Mouse (Mus musculus) mouse embryonic stem cell (cell line): ENCODE results near the gene Nsmce4a.
"Not testable (repeated sequence)": the region's sequence is repeated elsewhere in the genome, so short reads cannot be mapped to it uniquely, and the experiment has no call there.

Source experiments
- in situ Hi-C, 2 experiments: fragments of 300-500 bp; cut with MboI; formaldehyde crosslinking; loops; 1 replicate in 1 of 2; 3 replicates in 1 of 2; pipeline ENCODE4 v1.14.3; 2019 to 2020; ENCODE audit warnings: low sequenced_read_pairs in 2 of 2, low pct_unique_long_range_greater_than_20kb in 1 of 2, mixed read lengths in 1 of 2; ENCODE audit not compliant: unreplicated experiment in 1 of 2

Nsmce4a gene

DNA sequence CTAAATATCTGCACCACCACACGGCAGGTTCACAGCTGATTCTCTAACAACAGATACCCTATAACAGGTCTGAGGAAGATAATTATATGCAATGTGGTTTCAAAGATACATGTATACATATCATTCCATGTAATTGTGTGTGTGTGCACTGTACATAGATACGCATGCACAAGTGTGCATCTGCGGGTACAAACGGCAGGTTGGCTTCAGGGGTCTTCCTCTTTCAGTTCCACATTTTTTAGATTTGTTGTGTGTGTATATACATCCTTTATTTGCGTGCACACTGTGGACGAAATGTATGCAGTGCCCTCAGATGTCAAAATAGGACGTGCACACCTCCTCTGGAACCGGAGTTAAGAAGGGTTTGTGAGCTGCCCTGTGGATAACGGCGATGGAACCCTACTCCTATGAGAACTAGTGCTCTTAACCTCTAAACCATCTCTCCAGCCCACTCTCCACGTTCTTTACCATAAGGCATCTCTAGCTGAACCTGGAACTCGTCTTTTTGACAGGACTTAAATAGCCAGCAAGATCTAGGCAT is 25.2 kb downstream of the Nsmce4a start:
- in situ Hi-C loops = no loop called here

- in situ Hi-C loops = no loop called here
Observed at GRCm38 (mm10) chr7:130546791-130547484, 26.0 kb downstream of the Nsmce4a start.

- in situ Hi-C loops = no loop called here
Observed at GRCm38 (mm10) chr7:130546421-130546790, 26.5 kb downstream of the Nsmce4a start.

GRCm38 (mm10) chr7:130545893-130546292 is 27.0 kb downstream of the Nsmce4a start:
- in situ Hi-C loops = no loop called here

DNA sequence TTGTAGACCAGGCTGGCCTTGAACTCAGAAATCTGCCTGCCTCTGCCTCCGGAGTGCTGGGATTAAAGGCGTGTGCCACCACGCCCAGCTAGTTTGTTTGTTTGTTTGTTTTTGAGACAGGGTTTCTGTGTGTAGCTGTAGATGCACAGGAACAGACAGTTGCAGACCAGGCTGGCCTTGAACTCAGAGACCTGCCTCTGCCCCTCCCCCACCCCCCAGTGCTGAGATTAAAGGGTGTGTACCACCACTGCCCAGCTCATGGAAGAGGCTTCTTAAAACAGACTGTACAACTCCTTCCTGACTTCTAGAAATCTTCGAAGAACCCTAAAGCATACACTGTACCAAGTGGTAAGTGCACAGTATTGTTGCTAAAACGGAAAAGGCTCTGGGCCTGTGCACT is 27.5 kb downstream of the Nsmce4a start:
- in situ Hi-C loops = no loop called here

GRCm38 (mm10) chr7:130543181-130543580 is 29.7 kb downstream of the Nsmce4a start:
- in situ Hi-C loops = no loop called here

DNA sequence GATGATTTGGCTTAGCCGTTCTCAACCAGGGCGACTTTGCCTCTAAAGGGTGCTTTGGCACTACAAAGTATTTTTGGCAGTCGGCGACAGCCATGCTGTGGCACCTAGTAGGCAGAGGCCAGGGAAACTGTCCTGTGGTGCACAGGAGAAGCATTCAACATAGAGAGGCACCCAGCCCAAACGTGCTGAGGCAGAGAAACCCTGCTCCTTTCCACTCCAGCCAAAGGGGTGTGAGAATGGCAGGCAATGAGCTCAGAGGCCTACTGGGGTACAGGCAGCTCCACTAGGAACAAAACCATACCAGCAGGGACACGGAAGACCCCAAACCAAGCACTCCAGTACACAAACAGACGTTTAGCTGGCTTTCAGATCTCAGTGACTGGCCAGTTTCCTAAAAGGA is 32.7 kb downstream of the Nsmce4a start:
- in situ Hi-C loops = no loop called here

DNA sequence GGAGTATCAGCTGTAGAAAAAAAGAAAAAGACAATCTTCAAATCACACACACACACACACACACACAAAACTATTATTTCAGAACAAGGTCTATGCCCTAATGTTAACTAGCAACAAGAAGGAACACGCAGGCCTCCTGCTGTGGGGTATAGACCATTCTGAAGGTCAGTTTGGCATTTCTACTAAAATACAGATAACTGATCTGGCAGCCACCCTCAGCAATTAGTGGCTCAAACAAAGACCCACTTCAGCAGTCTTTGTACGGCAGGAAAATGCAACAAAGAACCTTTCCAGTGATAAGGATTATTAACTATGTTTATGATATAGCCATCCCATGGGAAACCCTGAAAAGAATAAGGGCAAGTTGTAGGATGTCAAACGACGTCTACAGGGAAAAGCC is 35.9 kb downstream of the Nsmce4a start:
- in situ Hi-C loops = no loop called here

DNA sequence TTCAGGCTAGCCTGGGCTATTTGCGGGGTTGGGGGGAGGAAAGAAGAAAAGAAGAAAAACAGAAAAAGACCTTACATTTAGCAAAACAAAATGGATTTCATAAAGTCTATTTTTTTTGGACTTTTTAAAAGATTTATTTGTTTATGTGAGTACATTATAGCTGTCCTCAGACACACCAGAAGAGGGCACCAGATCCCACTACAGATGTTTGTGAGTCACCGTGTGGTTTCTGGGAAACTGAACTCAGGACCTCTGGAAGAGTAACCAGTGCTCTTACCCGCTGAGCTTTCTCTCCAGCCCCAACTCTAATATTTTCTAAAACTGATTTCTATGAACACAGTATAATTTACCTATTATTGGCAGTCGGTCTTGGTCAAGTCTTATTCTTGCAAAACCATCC is 37.7 kb downstream of the Nsmce4a start:
- in situ Hi-C loops = no loop called here

- in situ Hi-C loops = no loop called here
Observed at GRCm38 (mm10) chr7:130533316-130534260, 39.3 kb downstream of the Nsmce4a start.

DNA sequence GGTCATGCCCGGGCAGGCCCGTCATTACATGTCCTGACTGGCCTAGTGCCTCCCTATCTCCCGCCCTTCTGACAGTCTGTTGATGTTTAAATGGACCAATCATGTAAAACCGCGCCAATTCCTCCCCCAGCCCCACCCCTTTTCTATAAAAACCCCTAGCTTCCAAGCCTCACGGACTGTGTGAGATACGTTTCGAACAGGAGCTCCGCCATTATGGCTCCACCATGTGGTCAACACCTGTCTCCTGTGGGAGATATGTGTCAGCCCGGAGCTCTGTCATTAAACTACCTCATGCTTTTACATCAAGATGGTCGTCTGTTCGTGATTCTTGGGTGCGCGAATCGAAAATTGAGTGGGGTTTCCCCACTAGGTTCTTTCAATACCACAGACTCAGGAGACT is 41.8 kb downstream of the Nsmce4a start:
- in situ Hi-C loops = not testable (repeated sequence)

- in situ Hi-C loops = no loop called here
Observed at GRCm38 (mm10) chr7:130527306-130527705, 45.6 kb downstream of the Nsmce4a start.

GRCm38 (mm10) chr7:130523451-130523850 is 49.5 kb downstream of the Nsmce4a start:
- in situ Hi-C loops = loop anchor here in 1 of 2 experiments (25.0 kb wide), 1 partner anchor 1111 kb away; no protein-coding TSS in a partner anchor

DNA sequence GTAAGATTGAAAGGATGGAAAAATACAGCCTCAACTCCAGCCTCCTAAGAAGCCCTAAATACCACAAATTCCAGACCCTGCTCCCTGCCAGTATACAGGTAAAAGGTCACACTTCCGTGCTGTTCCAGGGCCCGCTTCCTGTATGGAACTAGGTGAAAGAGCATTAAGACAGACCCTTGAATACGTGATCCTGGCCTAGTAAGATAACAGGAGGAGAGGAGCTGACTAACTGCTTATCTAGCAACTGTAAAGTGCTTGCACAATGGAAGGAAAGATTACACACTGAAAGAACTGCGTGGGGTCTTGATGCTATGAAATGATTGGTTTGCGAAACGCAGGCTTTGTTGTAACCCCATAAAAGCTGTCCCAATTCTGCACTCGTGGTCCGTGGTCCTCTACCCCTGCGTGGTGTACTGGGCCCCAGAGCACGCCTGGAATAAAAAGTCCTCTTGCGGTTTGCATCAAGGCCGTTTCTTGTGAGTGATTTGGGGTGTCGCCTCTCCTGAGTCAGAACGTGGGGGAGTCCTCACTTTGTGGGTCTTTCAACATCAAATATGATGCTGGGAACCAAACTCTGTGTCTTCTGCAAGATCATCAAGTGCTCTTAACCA is 52.0 kb downstream of the Nsmce4a start:
- in situ Hi-C loops = loop anchor here in 1 of 2 experiments (25.0 kb wide), 1 partner anchor 1109 kb away; no protein-coding TSS in a partner anchor

- in situ Hi-C loops = loop anchor here in 1 of 2 experiments (25.0 kb wide), 1 partner anchor 1108 kb away; no protein-coding TSS in a partner anchor
Observed at GRCm38 (mm10) chr7:130520049-130520425, 52.9 kb downstream of the Nsmce4a start, which contains the start of gene Ate1. TSS of gene Ate1 (minus strand) at chr7:130520369.

- in situ Hi-C loops = loop anchor here in 1 of 2 experiments (25.0 kb wide), 1 partner anchor 1107 kb away; no protein-coding TSS in a partner anchor
Observed at GRCm38 (mm10) chr7:130519096-130520048, 53.5 kb downstream of the Nsmce4a start.

GRCm38 (mm10) chr7:130518213-130519095 is 54.5 kb downstream of the Nsmce4a start:
- in situ Hi-C loops = loop anchor here in 1 of 2 experiments (25.0 kb wide), 1 partner anchor 1106 kb away; no protein-coding TSS in a partner anchor
